Mouse (Mus musculus): ENCODE measurements at regions not wholly inside any gene's neighbourhood (a gene's known extent, or its start where the extent isn't known, plus 50 kb on each side); places are given as distances from the start of the nearest gene placed in this dataset.

GRCm38 (mm10) chr3:143161993-143162392 is 280.2 kb upstream of the Pkn2 start:
- TF ChIP-seq CTCF (IDR thresholded peaks at IDR 0.05; ENCODE audit: insufficient read depth, low read length) (no peak), POLR2A (IDR thresholded peaks at IDR 0.05; ENCODE audit: borderline replicate concordance, extremely low read depth, low read depth, low read length) (no peak)
- Histone ChIP-seq H3K4me3 (replicated peaks; ENCODE audit: extremely low read depth, low read depth, low read length) (no peak overlapping the region), H3K4me1 (ENCODE audit: control insufficient read depth, insufficient read depth, low read length) (no peaks in the 10 kb centered on the region)
- no peak for DNase-seq
- WGBS = 91% methylated on average over 6 of the region's 6 CpGs

- Histone ChIP-seq H3K4me3 (replicated peaks; ENCODE audit: extremely low read depth, low read depth, low read length) (no peak overlapping the region), H3K4me1 (ENCODE audit: control insufficient read depth, insufficient read depth, low read length) (no peaks in the 10 kb centered on the region)
- TF ChIP-seq CTCF (IDR thresholded peaks at IDR 0.05; ENCODE audit: insufficient read depth, low read length) = no peak
- TF ChIP-seq POLR2A (IDR thresholded peaks at IDR 0.05; ENCODE audit: borderline replicate concordance, extremely low read depth, low read depth, low read length) = no peak
- DNase-seq = no peak
- WGBS = 46% methylated on average over 5 of the region's 5 CpGs
Observed at GRCm38 (mm10) chr3:143158568-143158967, 276.8 kb upstream of the Pkn2 start.

GRCm38 (mm10) chr3:143156733-143157524 is 275.1 kb upstream of the Pkn2 start:
- no peak for TF ChIP-seq CTCF (IDR thresholded peaks at IDR 0.05; ENCODE audit: insufficient read depth, low read length)
- no peak for TF ChIP-seq POLR2A (IDR thresholded peaks at IDR 0.05; ENCODE audit: borderline replicate concordance, extremely low read depth, low read depth, low read length)
- no peak for DNase-seq

DNA sequence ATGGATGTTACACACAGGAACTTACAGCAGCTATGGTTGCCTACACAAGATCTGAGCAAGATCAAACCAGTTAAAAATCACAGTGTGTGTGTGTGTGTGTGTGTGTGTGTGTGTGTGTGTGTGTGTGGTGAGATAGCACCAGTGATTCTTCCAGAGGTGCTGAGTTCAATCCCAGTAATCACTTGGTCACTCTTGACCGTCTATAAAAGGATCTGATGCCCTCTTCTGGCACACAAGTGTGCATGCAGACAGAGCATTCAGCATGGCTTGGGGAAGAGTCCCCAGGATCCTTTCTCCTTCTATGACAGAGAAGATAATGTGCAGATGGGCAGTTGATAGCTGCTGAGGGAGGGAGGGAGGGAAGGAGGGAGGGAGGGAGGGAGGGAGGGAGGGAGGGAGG is 274.4 kb upstream of the Pkn2 start:
- TF ChIP-seq POLR2A (IDR thresholded peaks at IDR 0.05; ENCODE audit: borderline replicate concordance, extremely low read depth, low read depth, low read length) (no peak), CTCF (IDR thresholded peaks at IDR 0.05; ENCODE audit: insufficient read depth, low read length) (no peak)
- 58% methylated on average over 1 of the region's 1 CpGs for WGBS

More at GRCm38 (mm10) chr3:143156733-143157524, 275.1 kb upstream of the Pkn2 start:
- Histone ChIP-seq H3K4me1 (ENCODE audit: control insufficient read depth, insufficient read depth, low read length) (no peaks in the 10 kb centered on the region), H3K4me3 (replicated peaks; ENCODE audit: extremely low read depth, low read depth, low read length) (no peak overlapping the region)

DNA sequence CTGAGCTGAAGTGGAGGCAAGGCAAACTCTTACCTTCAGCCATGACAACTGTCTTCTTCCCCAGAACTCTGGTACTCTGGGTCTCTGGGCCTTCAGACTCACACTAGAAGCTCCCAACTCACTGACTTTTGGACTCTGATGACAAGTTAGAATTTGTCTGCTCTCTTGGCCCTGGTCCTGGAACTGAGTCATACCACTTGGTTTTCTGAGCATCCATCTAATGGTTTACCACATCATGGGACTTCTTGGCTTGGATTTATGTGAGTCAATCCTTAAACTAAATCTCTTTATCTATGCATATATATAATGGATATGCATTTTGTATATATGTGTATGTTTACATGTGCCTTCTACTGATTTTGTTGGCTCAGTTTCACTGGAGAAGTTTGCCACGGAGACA is 273.8 kb upstream of the Pkn2 start:
- Histone ChIP-seq H3K4me1 (ENCODE audit: control insufficient read depth, insufficient read depth, low read length) (no peaks in the 10 kb centered on the region), H3K4me3 (replicated peaks; ENCODE audit: extremely low read depth, low read depth, low read length) (no peak overlapping the region)
- TF ChIP-seq POLR2A (IDR thresholded peaks at IDR 0.05; ENCODE audit: borderline replicate concordance, extremely low read depth, low read depth, low read length) (no peak), CTCF (IDR thresholded peaks at IDR 0.05; ENCODE audit: insufficient read depth, low read length) (no peak)
- WGBS = 76% methylated on average over 1 of the region's 1 CpGs
- no peak for DNase-seq

More for the DNA sequence above, 274.4 kb upstream of the Pkn2 start:
- no peak for DNase-seq
- Histone ChIP-seq H3K4me3 (replicated peaks; ENCODE audit: extremely low read depth, low read depth, low read length) (no peak overlapping the region), H3K4me1 (ENCODE audit: control insufficient read depth, insufficient read depth, low read length) (no peaks in the 10 kb centered on the region)

DNA sequence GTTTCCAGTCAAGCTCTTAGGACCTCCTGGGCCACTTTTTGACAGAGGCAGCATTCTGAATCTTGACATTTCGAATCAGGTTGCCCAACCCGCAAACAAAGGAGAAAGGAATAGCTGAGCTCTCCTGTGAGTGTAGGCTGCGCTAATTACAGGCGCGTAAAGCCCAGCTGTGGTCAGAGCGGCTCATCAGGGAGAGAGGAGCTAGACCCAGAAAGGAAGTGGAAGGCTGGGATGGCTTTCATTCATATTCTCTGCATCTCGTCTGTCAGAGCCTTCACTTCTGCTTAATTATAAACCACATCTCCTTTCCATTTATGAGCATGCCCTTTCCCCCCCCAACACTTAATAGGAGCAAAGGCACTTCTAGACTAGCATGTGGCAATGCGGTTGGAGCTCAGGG is 265.7 kb upstream of the Pkn2 start:
- no peak for DNase-seq
- Histone ChIP-seq H3K4me3 (replicated peaks; ENCODE audit: extremely low read depth, low read depth, low read length) (no peak overlapping the region), H3K4me1 (ENCODE audit: control insufficient read depth, insufficient read depth, low read length) (no peaks in the 10 kb centered on the region)
- TF ChIP-seq CTCF (IDR thresholded peaks at IDR 0.05; ENCODE audit: insufficient read depth, low read length) = no peak
- no peak for TF ChIP-seq POLR2A (IDR thresholded peaks at IDR 0.05; ENCODE audit: borderline replicate concordance, extremely low read depth, low read depth, low read length)
- WGBS = 60% methylated on average over 8 of the region's 8 CpGs

GRCm38 (mm10) chr3:143138952-143139351 is 257.1 kb upstream of the Pkn2 start:
- no peaks in the 10 kb centered on the region for H3K4me1 ChIP-seq (ENCODE audit: control insufficient read depth, insufficient read depth, low read length)
- no peak for TF ChIP-seq POLR2A (IDR thresholded peaks at IDR 0.05; ENCODE audit: borderline replicate concordance, extremely low read depth, low read depth, low read length)
- WGBS = 81% methylated on average over 3 of the region's 3 CpGs
- H3K4me3 ChIP-seq (replicated peaks; ENCODE audit: extremely low read depth, low read depth, low read length) = no peak overlapping the region
- no peak for DNase-seq

- no peak for DNase-seq
- no peak overlapping the region for H3K4me3 ChIP-seq (replicated peaks; ENCODE audit: extremely low read depth, low read depth, low read length)
- H3K4me1 ChIP-seq (ENCODE audit: control insufficient read depth, insufficient read depth, low read length) = no peaks in the 10 kb centered on the region
- TF ChIP-seq POLR2A (IDR thresholded peaks at IDR 0.05; ENCODE audit: borderline replicate concordance, extremely low read depth, low read depth, low read length) (no peak), CTCF (IDR thresholded peaks at IDR 0.05; ENCODE audit: insufficient read depth, low read length) (no peak)
- 89% methylated on average over 2 of the region's 2 CpGs for WGBS
Observed at GRCm38 (mm10) chr3:143134528-143134927, 252.7 kb upstream of the Pkn2 start.

GRCm38 (mm10) chr3:143107733-143108291 is 226.0 kb upstream of the Pkn2 start:
- Histone ChIP-seq H3K4me1 (ENCODE audit: control insufficient read depth, insufficient read depth, low read length) (no peaks in the 10 kb centered on the region), H3K4me3 (replicated peaks; ENCODE audit: extremely low read depth, low read depth, low read length) (no peak overlapping the region)
- DNase-seq = no peak
- TF ChIP-seq CTCF (IDR thresholded peaks at IDR 0.05; ENCODE audit: insufficient read depth, low read length) = no peak
- TF ChIP-seq POLR2A (IDR thresholded peaks at IDR 0.05; ENCODE audit: borderline replicate concordance, extremely low read depth, low read depth, low read length) = no peak
- WGBS = 34% methylated on average over 13 of the region's 13 CpGs

- TF ChIP-seq POLR2A (IDR thresholded peaks at IDR 0.05; ENCODE audit: borderline replicate concordance, extremely low read depth, low read depth, low read length) (no peak), CTCF (IDR thresholded peaks at IDR 0.05; ENCODE audit: insufficient read depth, low read length) (no peak)
- DNase-seq = no peak
- Histone ChIP-seq H3K4me3 (replicated peaks; ENCODE audit: extremely low read depth, low read depth, low read length) (no peak overlapping the region), H3K4me1 (ENCODE audit: control insufficient read depth, insufficient read depth, low read length) (no peaks in the 10 kb centered on the region; the same call in 1 of the 2 replicates)
- 65% methylated on average over 2 of the region's 2 CpGs for WGBS
Observed at GRCm38 (mm10) chr3:143104734-143105133, 222.9 kb upstream of the Pkn2 start.
